Mouse (Mus musculus) hindbrain, embryonic 14.5 days (tissue): Measurements from ENCODE around the gene Prpf18. TPM values are rescaled to one million over a fixed set of nuclear protein-coding genes. Genes with fewer than 3 reads are reported as not detected.
A peak's percentile ranks its signal among the peaks of the same experiment; 100 is the strongest.

Experiments
- ATAC-seq: fragments of 200-750 bp; cut with Nextera tagmentation; 2 replicates; pipeline ENCODE4 v1.8.0; 2017; ENCODE audit warnings: moderate number of reproducible peaks, mild to moderate bottlenecking, moderate TSS enrichment, moderate library complexity; ENCODE audit not compliant: low FRiP score
- DNase-seq: peaks from one replicate; pipeline ENCODE4 v3.0.0-alpha.2; 2015; ENCODE audit warnings: low spot score
- H3K27ac ChIP-seq: fragments of 300-500 bp; sonication (generic); 2 replicates; pipeline ENCODE4 v1.5.1; 2014; ENCODE audit warnings: mild to moderate bottlenecking, moderate library complexity
- H3K27me3 ChIP-seq: fragments of 300-500 bp; sonication (generic); 2 replicates; pipeline ENCODE4 v1.6.1; 2014; ENCODE audit warnings: mild to moderate bottlenecking, low read length, mixed read lengths; ENCODE audit not compliant: control insufficient read depth, insufficient read depth
- H3K36me3 ChIP-seq: fragments of 300-500 bp; sonication (generic); replicated peaks from 2 replicates; pipeline ENCODE4 v1.6.1; 2014; ENCODE audit not compliant: control insufficient read depth, insufficient read depth
- H3K4me1 ChIP-seq: fragments of 300-500 bp; sonication (generic); replicated peaks from 2 replicates; pipeline ENCODE4 v1.6.1; 2014; ENCODE audit warnings: antibody characterized with exemption, low read length, mixed read lengths; ENCODE audit not compliant: control insufficient read depth, insufficient read depth
- H3K4me2 ChIP-seq: fragments of 300-500 bp; sonication (generic); replicated peaks from 2 replicates; pipeline ENCODE4 v1.6.1; 2014; ENCODE audit warnings: mild to moderate bottlenecking, moderate library complexity
- H3K4me3 ChIP-seq: fragments of 300-500 bp; sonication (generic); replicated peaks from 2 replicates; pipeline ENCODE4 v1.5.1; 2014; ENCODE audit warnings: mild to moderate bottlenecking, low read length
- H3K9ac ChIP-seq: fragments of 300-500 bp; sonication (generic); 2 replicates; pipeline ENCODE4 v1.6.1; 2014
- H3K9me3 ChIP-seq: fragments of 300-500 bp; sonication (generic); 2 replicates; pipeline ENCODE4 v1.6.1; 2016; ENCODE audit warnings: low read length; ENCODE audit not compliant: control insufficient read depth
- WGBS: fragments of 180-500 bp; shearing (Covaris S2); extraction: QIAGEN DNeasy Blood & Tissue Kit; methylation state at CpG from one replicate; pipeline ENCODE4 v1.1.7; 2014; 5-methylcytosine and 5-hydroxymethylcytosine counted together
- polyA plus RNA-seq: library from polyadenylated mRNA; unstranded; fragments of >200 nt; fragmentation: Nextera tagmentation; extraction: Ambion mirVana; gene quantifications from 2 replicates; pipeline ENCODE4 v1.2.1, GENCODE M21; 2014

Prpf18 gene
- polyA plus RNA-seq, 1 experiment from 2014 or later, result 39.5 TPM

DNA sequence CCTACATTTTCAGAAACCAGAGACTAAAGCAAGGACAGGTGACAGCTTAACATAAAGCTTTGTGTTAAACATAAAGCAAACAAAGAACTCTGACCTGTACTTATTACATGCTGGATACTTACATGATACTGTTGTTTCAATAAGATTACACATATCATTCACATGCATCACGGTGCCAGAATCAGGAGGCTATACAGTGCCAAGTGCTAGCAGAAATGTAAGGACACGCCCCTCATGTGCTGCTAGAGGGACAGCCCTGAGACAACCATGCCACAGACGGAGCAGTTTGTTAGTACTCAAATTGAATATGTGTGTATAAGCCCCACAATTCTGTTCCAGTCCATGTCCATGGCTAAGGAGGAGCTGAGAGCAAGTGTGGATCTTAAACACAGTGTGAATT lies 13.7 kb downstream of the Prpf18 start:
- Histone ChIP-seq H3K27me3 (no peaks in the 10 kb centered on the region), H3K9me3 (no peaks in the 10 kb centered on the region), H3K4me2 (no peak overlapping the region), H3K27ac (no peak overlapping the region), H3K9ac (no peak overlapping the region), H3K4me1 (no peaks in the 10 kb centered on the region), H3K4me3 (no peak overlapping the region), H3K36me3 (peaks cover 89% of the 10 kb centered on the region)
- 95% methylated on average over 3 of the region's 3 CpGs for WGBS
- DNase-seq (no peak), ATAC-seq (no peak)

- no peaks in the 10 kb centered on the region for H3K4me1 ChIP-seq
- WGBS, result 88% methylated on average over 7 of the region's 7 CpGs
- no peak overlapping the region for H3K9ac ChIP-seq
- peaks cover 88% of the 10 kb centered on the region for H3K36me3 ChIP-seq
- no peak for ATAC-seq
- no peak overlapping the region for H3K4me3 ChIP-seq
- DNase-seq, result no peak
- no peaks in the 10 kb centered on the region for H3K9me3 ChIP-seq
- no peaks in the 10 kb centered on the region for H3K27me3 ChIP-seq
- H3K4me2 ChIP-seq, result no peak overlapping the region
- no peak overlapping the region for H3K27ac ChIP-seq
These were observed 15.3 kb downstream of the Prpf18 start for GRCm38 (mm10) chr2:4636656-4637055.

DNA sequence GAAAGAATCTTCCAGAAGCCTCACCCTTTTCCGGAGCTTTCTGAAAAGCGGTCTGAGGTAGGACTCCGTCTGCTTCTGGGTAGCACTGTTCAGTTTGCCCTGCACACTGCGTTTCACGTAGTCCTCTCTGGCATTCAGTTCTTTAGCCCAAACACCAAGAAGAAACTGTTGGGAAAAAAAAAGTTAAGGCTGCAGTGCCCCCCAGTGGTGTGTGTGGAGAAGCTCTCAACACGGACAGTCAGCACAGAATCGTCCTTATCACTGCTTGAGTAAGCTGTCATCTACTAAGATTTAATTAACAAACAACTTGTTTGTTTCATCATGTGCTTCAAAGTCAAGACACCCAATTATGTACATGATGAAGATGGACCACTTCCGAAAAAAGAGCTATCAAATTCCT lies 16.1 kb downstream of the Prpf18 start:
- H3K27me3 ChIP-seq, result no peaks in the 10 kb centered on the region
- ATAC-seq, result no peak
- WGBS, result 89% methylated on average over 8 of the region's 8 CpGs

GRCm38 (mm10) chr2:4630197-4630835 lies 21.6 kb downstream of the Prpf18 start:
- 97% methylated on average over 10 of the region's 10 CpGs for WGBS
- no peak for ATAC-seq
- no peaks in the 10 kb centered on the region for H3K27me3 ChIP-seq
- peaks cover 64% of the 10 kb centered on the region for H3K36me3 ChIP-seq
- H3K4me1 ChIP-seq, result no peaks in the 10 kb centered on the region
- H3K4me3 ChIP-seq, result no peak overlapping the region
- no peak overlapping the region for H3K27ac ChIP-seq
- H3K9me3 ChIP-seq, result no peaks in the 10 kb centered on the region
- no peak overlapping the region for H3K9ac ChIP-seq
- no peak overlapping the region for H3K4me2 ChIP-seq
- no peak for DNase-seq

More for the DNA sequence above, 16.1 kb downstream of the Prpf18 start:
- Histone ChIP-seq H3K4me2 (no peak overlapping the region), H3K27ac (no peak overlapping the region), H3K9me3 (no peaks in the 10 kb centered on the region), H3K4me1 (no peaks in the 10 kb centered on the region), H3K9ac (no peak overlapping the region), H3K36me3 (peaks cover 90% of the 10 kb centered on the region), H3K4me3 (no peak overlapping the region)
- DNase-seq, result peak; percentile 44

DNA sequence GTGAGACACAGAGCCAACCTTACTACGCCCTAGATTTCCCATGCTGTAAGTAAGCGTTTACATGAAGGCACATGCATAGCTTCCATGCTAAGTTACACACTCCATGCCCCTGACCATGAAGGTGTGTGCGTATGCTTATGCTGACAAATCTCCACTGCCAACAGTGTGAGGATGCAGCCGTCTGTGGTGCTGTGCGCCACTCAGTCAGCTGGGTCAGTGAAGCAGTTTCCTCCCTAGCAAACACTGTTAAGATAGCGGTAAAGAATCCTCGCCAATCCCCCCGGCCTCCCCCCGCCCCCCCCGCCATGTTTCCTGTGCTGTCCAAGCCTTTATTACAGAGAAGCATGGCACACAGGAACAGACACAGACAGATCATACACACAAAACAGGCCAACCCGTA lies 22.4 kb downstream of the Prpf18 start:
- H3K4me2 ChIP-seq, result no peak overlapping the region
- H3K27me3 ChIP-seq, result no peaks in the 10 kb centered on the region
- no peaks in the 10 kb centered on the region for H3K9me3 ChIP-seq
- peaks cover 58% of the 10 kb centered on the region for H3K36me3 ChIP-seq
- no peak for DNase-seq
- H3K4me3 ChIP-seq, result no peak overlapping the region
- H3K27ac ChIP-seq, result no peak overlapping the region
- no peaks in the 10 kb centered on the region for H3K4me1 ChIP-seq
- no peak overlapping the region for H3K9ac ChIP-seq
- WGBS, result 97% methylated on average over 11 of the region's 11 CpGs
- ATAC-seq, result no peak

DNA sequence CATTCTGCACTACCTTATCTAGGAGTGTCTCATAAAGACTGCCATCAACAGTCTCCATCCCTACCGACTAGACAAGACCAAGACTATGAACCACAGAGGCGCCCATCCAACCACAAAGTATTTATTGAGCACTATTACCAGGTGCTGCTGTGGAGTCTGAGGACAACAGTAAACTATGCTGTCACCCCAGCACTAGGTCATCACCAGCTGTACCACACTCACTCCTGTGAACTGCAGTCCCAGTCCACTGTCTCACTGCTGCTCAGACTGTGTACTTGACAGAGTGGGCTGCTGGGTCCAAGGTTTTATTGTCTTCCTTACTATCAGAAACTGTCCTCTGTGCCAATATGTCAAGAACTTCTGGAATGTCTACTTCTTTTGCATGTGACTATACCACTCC lies 23.0 kb downstream of the Prpf18 start:
- no peaks in the 10 kb centered on the region for H3K4me1 ChIP-seq
- DNase-seq (no peak), ATAC-seq (no peak)
- no peak overlapping the region for H3K4me3 ChIP-seq
- WGBS, result 98% methylated on average over 2 of the region's 2 CpGs
- H3K36me3 ChIP-seq, result peaks cover 58% of the 10 kb centered on the region
- H3K9me3 ChIP-seq, result no peaks in the 10 kb centered on the region
- H3K4me2 ChIP-seq, result no peak overlapping the region
- no peak overlapping the region for H3K9ac ChIP-seq
- H3K27me3 ChIP-seq, result no peaks in the 10 kb centered on the region
- H3K27ac ChIP-seq, result no peak overlapping the region

GRCm38 (mm10) chr2:4626911-4627310 lies 25.0 kb downstream of the Prpf18 start:
- H3K9me3 ChIP-seq, result no peaks in the 10 kb centered on the region
- no peak overlapping the region for H3K9ac ChIP-seq
- H3K4me2 ChIP-seq, result no peak overlapping the region
- no peak for DNase-seq
- ATAC-seq, result no peak
- no peaks in the 10 kb centered on the region for H3K4me1 ChIP-seq
- peaks cover 61% of the 10 kb centered on the region for H3K36me3 ChIP-seq
- WGBS, result 98% methylated on average over 3 of the region's 3 CpGs
- no peak overlapping the region for H3K4me3 ChIP-seq
- H3K27me3 ChIP-seq, result no peaks in the 10 kb centered on the region
- H3K27ac ChIP-seq, result no peak overlapping the region

GRCm38 (mm10) chr2:4621471-4621985 lies 30.4 kb downstream of the Prpf18 start:
- H3K27ac ChIP-seq, result no peak overlapping the region

GRCm38 (mm10) chr2:4620640-4621401 lies 31.1 kb downstream of the Prpf18 start:
- ATAC-seq (no peak), DNase-seq (no peak)
- H3K9me3 ChIP-seq, result no peaks in the 10 kb centered on the region
- no peak overlapping the region for H3K4me2 ChIP-seq
- H3K36me3 ChIP-seq, result peaks cover 28% of the 10 kb centered on the region
- no peak overlapping the region for H3K4me3 ChIP-seq
- 76% methylated on average over 12 of the region's 12 CpGs for WGBS
- no peak overlapping the region for H3K27ac ChIP-seq
- no peaks in the 10 kb centered on the region for H3K27me3 ChIP-seq
- H3K4me1 ChIP-seq, result no peaks in the 10 kb centered on the region
- H3K9ac ChIP-seq, result no peak overlapping the region

More at GRCm38 (mm10) chr2:4621471-4621985, 30.4 kb downstream of the Prpf18 start:
- Histone ChIP-seq H3K36me3 (peaks cover 32% of the 10 kb centered on the region), H3K9ac (no peak overlapping the region), H3K27me3 (no peaks in the 10 kb centered on the region), H3K4me2 (no peak overlapping the region), H3K4me3 (no peak overlapping the region), H3K4me1 (no peaks in the 10 kb centered on the region), H3K9me3 (no peaks in the 10 kb centered on the region)
- ATAC-seq (no peak), DNase-seq (no peak)
- 76% methylated on average over 3 of the region's 3 CpGs for WGBS
